Mouse (Mus musculus) bone marrow, adult 2 months (tissue): ENCODE results near the gene Tpcn1.

Experiments used
- CTCF ChIP-seq: fragments of 200-500 bp; IDR thresholded peaks from 2 replicates; pipeline ENCODE4 v1.5.1; 2011; ENCODE audit warnings: low read length, control low read depth; ENCODE audit not compliant: control insufficient read depth, insufficient read depth
- POLR2A ChIP-seq: fragments of 200-500 bp; IDR thresholded peaks from 2 replicates; pipeline ENCODE4 v1.6.1; 2011; ENCODE audit warnings: low read depth, mild to moderate bottlenecking, control low read depth, low read length, borderline replicate concordance; ENCODE audit not compliant: control insufficient read depth

- TF ChIP-seq POLR2A = no peak
- peak; percentile 23; the same call in 1 of the 2 replicates for TF ChIP-seq CTCF
Observed at GRCm38 (mm10) chr5:120631892-120632291, 43.4 kb upstream of the Tpcn1 start.
